Mouse (Mus musculus) CH12.LX (cell line): ENCODE data around the gene Gm1673. TPM values are rescaled to one million over a fixed set of nuclear protein-coding genes. Genes with fewer than 3 reads are reported as not detected.

Experiments used
- DNase-seq: peaks from one replicate; pipeline ENCODE4 v3.0.0-alpha.2; 2013; ENCODE audit errors: extremely low read depth
- H3K27ac ChIP-seq: 2 replicates; pipeline ENCODE4 v1.5.1; 2012; ENCODE audit warnings: low read depth, mild to moderate bottlenecking, control low read depth, moderate library complexity; ENCODE audit not compliant: insufficient read depth
- H3K27me3 ChIP-seq: replicated peaks from 2 replicates; pipeline ENCODE3; 2012; ENCODE audit warnings: inconsistent platforms
- H3K36me3 ChIP-seq, 2 experiments: replicated peaks in 1 of 2; 2 replicates each; pipeline versions ENCODE3 to v1.6.1; 2012; ENCODE audit warnings: inconsistent platforms in 1 of 2, low read length in 1 of 2, mild to moderate bottlenecking in 1 of 2, mixed read lengths in 1 of 2, moderate library complexity in 1 of 2; ENCODE audit not compliant: control insufficient read depth in 1 of 2, insufficient read depth in 1 of 2
- H3K4me1 ChIP-seq, 2 experiments: 2 replicates each; pipeline ENCODE4 v1.6.1; 2012; ENCODE audit warnings: inconsistent platforms in 1 of 2, moderate library complexity in 1 of 2; ENCODE audit not compliant: insufficient read depth in 2 of 2, control insufficient read depth in 1 of 2
- H3K4me2 ChIP-seq: 2 replicates; pipeline ENCODE4 v1.6.1; 2012; ENCODE audit warnings: low read depth, mild to moderate bottlenecking, control low read depth; ENCODE audit not compliant: poor library complexity, insufficient read depth, severe bottlenecking
- H3K4me3 ChIP-seq, 3 experiments: fragments of 150-350 bp in 1 of 3; sonication (generic) in 1 of 3; replicated peaks in 1 of 3; 2 replicates each; pipeline versions ENCODE3 to v1.5.1; 2011 to 2012; ENCODE audit warnings: low read depth in 2 of 3, low read length in 2 of 3, mild to moderate bottlenecking in 2 of 3, moderate library complexity in 2 of 3, control low read depth in 1 of 3, improper control_type of control experiment in 1 of 3, inconsistent platforms in 1 of 3, mixed read lengths in 1 of 3; ENCODE audit not compliant: poor library complexity in 1 of 3
- H3K79me2 ChIP-seq: replicated peaks from 2 replicates; pipeline ENCODE4 v1.6.1; 2012; ENCODE audit warnings: mild to moderate bottlenecking, moderate library complexity; ENCODE audit not compliant: control insufficient read depth, poor library complexity, insufficient read depth, severe bottlenecking; ENCODE audit errors: extremely low read depth
- H3K9ac ChIP-seq: 2 replicates; pipeline ENCODE4 v1.6.1; 2012; ENCODE audit warnings: low read depth, mild to moderate bottlenecking, control low read depth, moderate library complexity; ENCODE audit not compliant: insufficient read depth
- H3K9me3 ChIP-seq: replicated peaks from 2 replicates; pipeline ENCODE3; 2012; ENCODE audit warnings: low read length, inconsistent platforms, mixed read lengths
- BHLHE40 ChIP-seq: IDR thresholded peaks from 2 replicates; pipeline ENCODE4 v1.6.1; 2011; ENCODE audit warnings: mild to moderate bottlenecking, low read depth, low read length, improper control_type of control experiment
- CHD1 ChIP-seq: IDR thresholded peaks from 2 replicates; pipeline ENCODE4 v1.6.1; 2012; ENCODE audit warnings: low read depth, low read length, improper control_type of control experiment, inconsistent platforms
- CHD2 ChIP-seq: IDR thresholded peaks from 2 replicates; pipeline ENCODE4 v1.6.1; 2011; ENCODE audit warnings: low read length, improper control_type of control experiment
- CTCF ChIP-seq, 2 experiments: IDR thresholded peaks in 1 of 2; conservative IDR thresholded peaks in 1 of 2; 2 replicates each; pipeline ENCODE4 v1.5.1; 2011 to 2012; ENCODE audit warnings: low read depth in 2 of 2, low read length in 2 of 2, improper control_type of control experiment in 1 of 2, inconsistent platforms in 1 of 2, mild to moderate bottlenecking in 1 of 2, moderate library complexity in 1 of 2
- E2F4 ChIP-seq: IDR thresholded peaks from 2 replicates; pipeline ENCODE4 v1.6.1; 2011; ENCODE audit warnings: low read depth, low read length, improper control_type of control experiment; ENCODE audit not compliant: insufficient replicate concordance
- ELF1 ChIP-seq: IDR thresholded peaks from 2 replicates; pipeline ENCODE4 v1.6.1; 2014; ENCODE audit warnings: low read depth, mild to moderate bottlenecking, inconsistent platforms, low read length, improper control_type of control experiment
- GABPA ChIP-seq: IDR thresholded peaks from 2 replicates; pipeline ENCODE4 v1.6.1; 2012; ENCODE audit warnings: low read depth, low read length, improper control_type of control experiment, inconsistent platforms; ENCODE audit not compliant: insufficient replicate concordance
- IRF4 ChIP-seq: IDR thresholded peaks from 2 replicates; pipeline ENCODE4 v1.6.1; 2014; ENCODE audit warnings: low read depth, mild to moderate bottlenecking, inconsistent platforms, low read length, improper control_type of control experiment
- JUN ChIP-seq: IDR thresholded peaks from 2 replicates; pipeline ENCODE4 v1.6.1; 2011; ENCODE audit warnings: low read depth, mild to moderate bottlenecking, low read length, improper control_type of control experiment, moderate library complexity; ENCODE audit not compliant: insufficient read depth
- JUND ChIP-seq: conservative IDR thresholded peaks from 2 replicates; pipeline ENCODE4 v1.6.1; 2011; ENCODE audit warnings: low read depth, low read length, improper control_type of control experiment
- KAT2A ChIP-seq: IDR thresholded peaks from 2 replicates; pipeline ENCODE4 v1.6.1; 2012; ENCODE audit warnings: low read length, improper control_type of control experiment, inconsistent platforms; ENCODE audit not compliant: insufficient replicate concordance
- MAX ChIP-seq: IDR thresholded peaks from 2 replicates; pipeline ENCODE4 v1.6.1; 2011; ENCODE audit warnings: low read length, improper control_type of control experiment
- MAZ ChIP-seq: IDR thresholded peaks from 2 replicates; pipeline ENCODE4 v1.6.1; 2012; ENCODE audit warnings: low read depth, mild to moderate bottlenecking, inconsistent platforms, low read length, improper control_type of control experiment, moderate library complexity
- MEF2A ChIP-seq: IDR thresholded peaks from 2 replicates; pipeline ENCODE4 v1.6.1; 2014; ENCODE audit warnings: low read depth, mild to moderate bottlenecking, inconsistent platforms, low read length, improper control_type of control experiment, borderline replicate concordance
- MXI1 ChIP-seq: IDR thresholded peaks from 2 replicates; pipeline ENCODE4 v1.6.1; 2011; ENCODE audit warnings: mild to moderate bottlenecking, low read depth, low read length, improper control_type of control experiment
- MYC ChIP-seq: IDR thresholded peaks from 2 replicates; pipeline ENCODE4 v1.6.1; 2011; ENCODE audit warnings: low read depth, mild to moderate bottlenecking, improper control_type of control experiment, low read length
- NELFE ChIP-seq: IDR thresholded peaks from 2 replicates; pipeline ENCODE4 v1.6.1; 2011; ENCODE audit warnings: low read depth, low read length, improper control_type of control experiment
- NRF1 ChIP-seq: IDR thresholded peaks from 2 replicates; pipeline ENCODE4 v1.6.1; 2014; ENCODE audit warnings: low read depth, mild to moderate bottlenecking, inconsistent platforms, low read length, improper control_type of control experiment, moderate library complexity
- PAX5 ChIP-seq: IDR thresholded peaks from 2 replicates; pipeline ENCODE4 v1.6.1; 2012; ENCODE audit warnings: low read length, inconsistent platforms, mixed read lengths
- POLR2AphosphoS2 ChIP-seq: IDR thresholded peaks from 2 replicates; pipeline ENCODE4 v1.6.1; 2011; ENCODE audit warnings: low read depth, low read length, improper control_type of control experiment
- RAD21 ChIP-seq: IDR thresholded peaks from 2 replicates; pipeline ENCODE4 v1.6.1; 2011; ENCODE audit warnings: low read depth, mild to moderate bottlenecking, low read length, improper control_type of control experiment, moderate library complexity
- RCOR1 ChIP-seq: conservative IDR thresholded peaks from 2 replicates; pipeline ENCODE4 v1.6.1; 2012; ENCODE audit warnings: low read depth, mild to moderate bottlenecking, inconsistent platforms, low read length, improper control_type of control experiment
- SIN3A ChIP-seq: IDR thresholded peaks from 2 replicates; pipeline ENCODE4 v1.6.1; 2012; ENCODE audit warnings: low read length, improper control_type of control experiment, inconsistent platforms
- TBP ChIP-seq: conservative IDR thresholded peaks from 2 replicates; pipeline ENCODE4 v1.6.1; 2011; ENCODE audit warnings: low read depth, low read length, improper control_type of control experiment
- TCF12 ChIP-seq: IDR thresholded peaks from 2 replicates; pipeline ENCODE4 v1.6.1; 2014; ENCODE audit warnings: low read depth, mild to moderate bottlenecking, inconsistent platforms, low read length, improper control_type of control experiment
- UBTF ChIP-seq: IDR thresholded peaks from 2 replicates; pipeline ENCODE4 v1.6.1; 2012; ENCODE audit warnings: low read depth, mild to moderate bottlenecking, inconsistent platforms, low read length, improper control_type of control experiment, moderate library complexity
- USF1 ChIP-seq: IDR thresholded peaks from 2 replicates; pipeline ENCODE4 v1.6.1; 2014; ENCODE audit warnings: low read depth, mild to moderate bottlenecking, inconsistent platforms, low read length, improper control_type of control experiment
- ZKSCAN1 ChIP-seq: IDR thresholded peaks from 2 replicates; pipeline ENCODE4 v1.6.1; 2012; ENCODE audit warnings: low read depth, inconsistent platforms, low read length, improper control_type of control experiment, borderline replicate concordance
- ZMIZ1 ChIP-seq: IDR thresholded peaks from 2 replicates; pipeline ENCODE4 v1.6.1; 2012; ENCODE audit warnings: low read depth, mild to moderate bottlenecking, inconsistent platforms, low read length, improper control_type of control experiment
- ZNF384 ChIP-seq: IDR thresholded peaks from 2 replicates; pipeline ENCODE4 v1.6.1; 2012; ENCODE audit warnings: low read depth, low read length, improper control_type of control experiment, inconsistent platforms
- dilution Hi-C: fragments of 300-500 bp; cut with MboI; formaldehyde crosslinking; loops from 2 replicates; pipeline ENCODE4 v1.14.3; 2020; ENCODE audit warnings: low sequenced_read_pairs; ENCODE audit not compliant: extremely low pct_unique_long_range_greater_than_20kb, extremely low pct_ligation_motif_present
- in situ Hi-C: fragments of 300-500 bp; cut with MboI; formaldehyde crosslinking; loops from 3 replicates; pipeline ENCODE4 v1.14.3; 2019; ENCODE audit warnings: low sequenced_read_pairs, low pct_ligation_motif_present, low pct_unique_long_range_greater_than_20kb, mixed read lengths
- polyA plus RNA-seq: library from polyadenylated mRNA; unstranded; fragments of >175 nt; gene quantifications from 2 replicates; pipeline ENCODE4 v1.2.1, GENCODE M21; 2012; ENCODE audit warnings: low read depth; ENCODE audit not compliant: insufficient read length
- total RNA-seq, 2 experiments: library from RNA; depleted of rRNA; stranded (reverse); fragments of 300-350 nt in 1 of 2; fragments of >200 nt in 1 of 2; gene quantifications; 2 replicates each; pipeline ENCODE4 v1.2.3; 2012 to 2014

The Gm1673 gene
- total and polyA plus RNA-seq, 3 experiments, result not detected

DNA sequence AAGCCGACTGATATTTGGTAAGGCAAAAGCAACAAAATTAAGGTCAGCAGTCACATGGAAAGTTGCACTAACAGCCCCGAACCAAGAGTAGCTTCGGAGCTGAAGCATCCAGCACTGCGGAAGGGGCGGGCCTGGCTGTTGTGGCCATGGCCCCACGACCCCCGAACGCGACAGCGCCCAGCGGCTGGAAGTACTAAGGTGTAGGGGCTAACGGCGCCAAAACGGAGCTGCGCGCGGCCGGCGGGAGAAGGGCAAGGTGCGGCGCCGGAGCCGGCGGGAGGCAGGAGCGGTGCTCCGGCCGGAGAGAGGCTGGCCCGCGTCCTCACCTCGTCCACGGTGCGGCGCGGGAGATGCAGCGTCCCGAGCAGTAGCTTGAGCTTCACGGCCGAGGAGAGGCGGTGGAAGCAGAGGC lies 47.5 kb upstream of the Gm1673 start:
- Histone ChIP-seq H3K4me1 (peaks cover 2 to 42% of the 10 kb centered on the region in 2 experiments; a peak in 3 of 4 replicates), H3K4me2 (no peak overlapping the region), H3K79me2 (peaks cover 39% of the 10 kb centered on the region), H3K4me3 (peak overlapping the region; percentile 82 to 97 (median 84)), H3K27ac (peak overlapping the region; percentile 80), H3K36me3 (peaks cover 14 to 39% of the 10 kb centered on the region in 2 experiments), H3K9ac (peak overlapping the region; percentile 59), H3K9me3 (peaks cover 15% of the 10 kb centered on the region), H3K27me3 (no peaks in the 10 kb centered on the region)
- dilution Hi-C loops, result no loop called here
- TF ChIP-seq CHD2, result peak; percentile 7; the same call in 1 of the 2 replicates
- 0 out of 2 replicates have a peak, but pooled peaks have one; percentile 1 for TF ChIP-seq BHLHE40
- TF ChIP-seq MYC, result no peak
- TF ChIP-seq ZNF384, result no peak
- TF ChIP-seq UBTF, result peak; percentile 84; the same call in 1 of the 2 replicates
- peak; percentile 78; the same call in 1 of the 2 replicates for TF ChIP-seq CHD1
- TF ChIP-seq MXI1, result peak; percentile 72
- TF ChIP-seq ZKSCAN1, result no peak
- no peak for TF ChIP-seq TBP
- peak; percentile 65; the same call in 1 of the 2 replicates for TF ChIP-seq SIN3A
- peak; percentile 35 for DNase-seq
- in situ Hi-C loops, result no loop called here

GRCm38 (mm10) chr5:33936120-33936707 lies 47.0 kb upstream of the Gm1673 start, which contains the start of gene Nelfa:
Gene Nelfa (minus strand): TSS chr5:33936413.
- peak within 1 kb of the TSS; percentile 80 for H3K27ac ChIP-seq
- in situ Hi-C loops, result no loop called here
- peaks cover 18% of the 10 kb centered on the region for H3K9me3 ChIP-seq
- H3K4me2 ChIP-seq, result peak within 1 kb of the TSS; percentile 93
- peaks cover 14 to 37% of the 10 kb centered on the region in 2 experiments for H3K36me3 ChIP-seq
- peaks cover 2 to 42% of the 10 kb centered on the region in 2 experiments; a peak in 3 of 4 replicates for H3K4me1 ChIP-seq
- H3K27me3 ChIP-seq, result no peaks in the 10 kb centered on the region
- peaks cover 37% of the 10 kb centered on the region for H3K79me2 ChIP-seq
- DNase-seq, result peak; percentile 98
- H3K9ac ChIP-seq, result peak within 1 kb of the TSS; percentile 59
- peak within 1 kb of the TSS; percentile 82 to 97 (median 84) for H3K4me3 ChIP-seq
- dilution Hi-C loops, result no loop called here
- no peak for TF ChIP-seq CTCF (conservative IDR thresholded peaks at IDR 0.05 in 1 of 2, IDR thresholded peaks at IDR 0.05 in 1 of 2; ENCODE audit: low read depth in 2 of 2, low read length in 2 of 2)
- TF ChIP-seq E2F4, result no peak
- no peak for TF ChIP-seq CHD1
- no peak for TF ChIP-seq PAX5
- peak; percentile 73 for TF ChIP-seq ZMIZ1
- no peak for TF ChIP-seq USF1
- TF ChIP-seq IRF4, result peak; percentile 40; the same call in 1 of the 2 replicates
- TF ChIP-seq MAX, result peak; percentile 87
- TF ChIP-seq NRF1, result peak; percentile 77
- peak; percentile 56 for TF ChIP-seq SIN3A
- peak; percentile 43; the same call in 1 of the 2 replicates for TF ChIP-seq UBTF
- peak; percentile 75; the same call in 1 of the 2 replicates for TF ChIP-seq MAZ
- TF ChIP-seq POLR2AphosphoS2, result peak; percentile 70; the same call in 1 of the 2 replicates
- peak; percentile 70 for TF ChIP-seq NELFE
- peak; percentile 1; the same call in 1 of the 2 replicates for TF ChIP-seq CHD2
- TF ChIP-seq TBP, result peak; percentile 80; the same call in 1 of the 2 replicates
- peak; percentile 77; the same call in 1 of the 2 replicates for TF ChIP-seq KAT2A
- no peak; the same call in 1 of the 2 replicates for TF ChIP-seq GABPA
- TF ChIP-seq RCOR1, result 0 out of 2 replicates have a peak, but pooled peaks have one; percentile 59
- TF ChIP-seq ELF1, result peak; percentile 82
- no peak for TF ChIP-seq RAD21
- TF ChIP-seq MEF2A, result no peak; the same call in 1 of the 2 replicates
- no peak for TF ChIP-seq JUN
- TF ChIP-seq TCF12, result peak; percentile 84; the same call in 1 of the 2 replicates
- no peak for TF ChIP-seq JUND
